11 mouse cellular contexts compared by ENCODE assay signal in the genomic region with DNA sequence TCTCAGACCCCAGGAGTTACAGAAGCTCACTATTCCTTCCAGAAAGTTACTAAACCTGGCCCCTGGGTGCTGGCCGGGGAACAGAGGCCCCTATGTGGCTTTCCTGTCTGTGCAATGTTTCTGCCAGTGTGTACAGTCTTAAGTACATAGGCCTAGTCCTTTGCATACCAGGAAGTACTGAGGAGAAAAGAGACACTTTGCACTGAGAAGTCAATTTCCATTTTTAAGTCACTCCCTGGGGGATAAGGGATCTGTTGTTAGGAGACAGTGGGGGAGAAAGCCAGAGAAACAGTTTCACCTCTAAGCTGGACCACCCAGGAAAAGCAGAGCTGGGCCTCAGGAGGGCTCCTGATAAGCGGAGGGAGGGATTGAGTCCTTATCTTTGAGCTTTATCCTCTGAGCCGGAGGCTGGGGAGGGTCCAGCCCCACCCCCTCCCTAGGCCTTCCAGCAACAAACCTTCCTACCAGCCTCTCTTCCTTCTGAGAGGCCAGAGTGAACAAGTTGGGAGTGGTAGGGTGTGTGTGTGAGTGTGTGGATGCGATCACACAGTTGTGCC.
A peak's percentile ranks its signal among the peaks of the same experiment; 100 is the strongest.
DNase-seq lines count a peak whose midpoint lies in the region; ATAC-seq and TF ChIP-seq lines count a peak whose summit lies in the region.
"Had no signal": no experiment of that assay in that cellular context is flagged by ENCODE, and none has a peak within 500 bp of the region (broad histone marks: within the 10 kb centered on the region; RNA-seq: fewer than 3 reads in every experiment).

No protein-coding gene starts in this region.

- DNase-seq in heart, postnatal 4 days: no peak
- DNase-seq in midbrain, postnatal 0 days (ENCODE audit: low spot score): no peak
- DNase-seq in midbrain, embryonic 14.5 days: no peak
- DNase-seq in cerebellum, postnatal 4 days (ENCODE audit: low spot score in 2 of 2): no peak
- DNase-seq in cerebellum, adult 9-11 months: no peak
- DNase-seq: kidney, postnatal 4 days had no signal

- H3K9ac ChIP-seq in heart, embryonic 12.5 days: 0 out of 2 replicates have a peak overlapping the region, but pooled peaks have one; percentile 21
- 0 out of 2 replicates have a peak overlapping the region, but pooled peaks have one; percentile 1 for H3K9ac ChIP-seq in midbrain, postnatal 0 days (replicated peaks; ENCODE audit: low read length, poor library complexity, severe bottlenecking)
- H3K9ac ChIP-seq in midbrain, embryonic 14.5 days (replicated peaks; ENCODE audit: low read length): no peak overlapping the region; the same call in 1 of the 2 replicates
- H3K9ac ChIP-seq in intestine, embryonic 16.5 days (ENCODE audit: low read depth, low read length): peak overlapping the region; percentile 44
- H3K9ac ChIP-seq in stomach, embryonic 14.5 days (replicated peaks; ENCODE audit: low read depth, low read length): no peak overlapping the region
- H3K9ac ChIP-seq: neural tube, embryonic 13.5 days had no signal

- no peaks in the 10 kb centered on the region for H3K9me3 ChIP-seq in heart, embryonic 12.5 days (replicated peaks)
- H3K9me3 ChIP-seq in midbrain, postnatal 0 days (ENCODE audit: low read length): no peaks in the 10 kb centered on the region
- H3K9me3 ChIP-seq in midbrain, embryonic 14.5 days (ENCODE audit: control insufficient read depth, low read length): no peaks in the 10 kb centered on the region
- no peaks in the 10 kb centered on the region for H3K9me3 ChIP-seq in intestine, embryonic 16.5 days (ENCODE audit: control insufficient read depth, low read length)
- no peaks in the 10 kb centered on the region for H3K9me3 ChIP-seq in stomach, embryonic 14.5 days (ENCODE audit: control insufficient read depth, low read depth, low read length)
- H3K9me3 ChIP-seq: G1E; neural tube, embryonic 13.5 days had no signal

- peak overlapping the region; percentile 33 for H3K4me2 ChIP-seq in heart, embryonic 12.5 days
- no peak overlapping the region for H3K4me2 ChIP-seq in midbrain, postnatal 0 days (ENCODE audit: low read depth, low read length, poor library complexity, severe bottlenecking)
- no peak overlapping the region for H3K4me2 ChIP-seq in midbrain, embryonic 14.5 days (ENCODE audit: low read length)
- peak overlapping the region; percentile 37; the same call in 1 of the 2 replicates for H3K4me2 ChIP-seq in intestine, embryonic 16.5 days (ENCODE audit: low read depth, low read length)
- H3K4me2 ChIP-seq in stomach, embryonic 14.5 days (replicated peaks; ENCODE audit: low read depth, low read length): no peak overlapping the region
- H3K4me2 ChIP-seq: neural tube, embryonic 13.5 days had no signal

- H3K4me3 ChIP-seq in heart, embryonic 12.5 days: no peak overlapping the region
- H3K4me3 ChIP-seq in midbrain, postnatal 0 days (ENCODE audit: low read depth, low read length): no peak overlapping the region
- no peak overlapping the region for H3K4me3 ChIP-seq in midbrain, embryonic 14.5 days (replicated peaks; ENCODE audit: low read depth, low read length)
- H3K4me3 ChIP-seq in intestine, embryonic 16.5 days (ENCODE audit: low read length): no peak overlapping the region
- H3K4me3 ChIP-seq in stomach, embryonic 14.5 days (ENCODE audit: low read depth, low read length): no peak overlapping the region
- H3K4me3 ChIP-seq: neural tube, embryonic 13.5 days had no signal

- no peak for TF ChIP-seq CTCF in midbrain, postnatal 0 days (IDR thresholded peaks at IDR 0.05)

- ATAC-seq in heart, embryonic 12.5 days (ENCODE audit: insufficient number of reproducible peaks, low FRiP score): peak; percentile 65; the same call in 1 of the 2 replicates
- no peak for ATAC-seq in midbrain, postnatal 0 days (ENCODE audit: low FRiP score)
- ATAC-seq in midbrain, embryonic 14.5 days (ENCODE audit: low FRiP score, low TSS enrichment): no peak
- peak; percentile 90 for ATAC-seq in intestine, embryonic 16.5 days
- peak; percentile 81 for ATAC-seq in stomach, embryonic 14.5 days (ENCODE audit: insufficient number of reproducible peaks, insufficient read depth, low FRiP score, low read depth)

- H3K27me3 ChIP-seq in heart, embryonic 12.5 days (replicated peaks): no peaks in the 10 kb centered on the region
- H3K27me3 ChIP-seq in midbrain, postnatal 0 days (ENCODE audit: insufficient read depth, low read length): no peaks in the 10 kb centered on the region
- H3K27me3 ChIP-seq in midbrain, embryonic 14.5 days (ENCODE audit: control insufficient read depth, insufficient read depth, low read length): no peaks in the 10 kb centered on the region
- no peaks in the 10 kb centered on the region for H3K27me3 ChIP-seq in intestine, embryonic 16.5 days (replicated peaks; ENCODE audit: control insufficient read depth, insufficient read depth, low read length)
- no peaks in the 10 kb centered on the region for H3K27me3 ChIP-seq in stomach, embryonic 14.5 days (ENCODE audit: control insufficient read depth, insufficient read depth, low read length)
- H3K27me3 ChIP-seq: neural tube, embryonic 13.5 days had no signal

- peak overlapping the region; percentile 75 for H3K27ac ChIP-seq in heart, embryonic 12.5 days (ENCODE audit: poor library complexity, severe bottlenecking)
- H3K27ac ChIP-seq in midbrain, postnatal 0 days (ENCODE audit: low read depth, low read length): no peak overlapping the region
- H3K27ac ChIP-seq in midbrain, embryonic 14.5 days (replicated peaks; ENCODE audit: low read depth, low read length): no peak overlapping the region; the same call in 1 of the 2 replicates
- peak overlapping the region; percentile 98 for H3K27ac ChIP-seq in intestine, embryonic 16.5 days (ENCODE audit: low read length)
- peak overlapping the region; percentile 86 for H3K27ac ChIP-seq in stomach, embryonic 14.5 days (ENCODE audit: low read length)
- H3K27ac ChIP-seq: neural tube, embryonic 13.5 days had no signal

- peaks cover 51% of the 10 kb centered on the region for H3K4me1 ChIP-seq in heart, embryonic 12.5 days (replicated peaks)
- H3K4me1 ChIP-seq in midbrain, postnatal 0 days (ENCODE audit: insufficient read depth, low read length): 0 out of 2 replicates have a peak, but pooled peaks cover 4% of the 10 kb centered on the region
- peaks cover 10% of the 10 kb centered on the region; the same call in 1 of the 2 replicates for H3K4me1 ChIP-seq in midbrain, embryonic 14.5 days (ENCODE audit: control insufficient read depth, insufficient read depth, low read length)
- H3K4me1 ChIP-seq in intestine, embryonic 16.5 days (ENCODE audit: control insufficient read depth, insufficient read depth, low read length): peaks cover 58% of the 10 kb centered on the region
- peaks cover 18% of the 10 kb centered on the region; the same call in 1 of the 2 replicates for H3K4me1 ChIP-seq in stomach, embryonic 14.5 days (ENCODE audit: control insufficient read depth, insufficient read depth, low read length)

- H3K36me3 ChIP-seq in heart, embryonic 12.5 days: peaks cover 25% of the 10 kb centered on the region
- peaks cover 21% of the 10 kb centered on the region for H3K36me3 ChIP-seq in midbrain, postnatal 0 days (ENCODE audit: insufficient read depth, low read length)
- H3K36me3 ChIP-seq in midbrain, embryonic 14.5 days (ENCODE audit: control insufficient read depth, insufficient read depth, low read length): peaks cover 22% of the 10 kb centered on the region
- 0 out of 2 replicates have a peak, but pooled peaks cover 6% of the 10 kb centered on the region for H3K36me3 ChIP-seq in intestine, embryonic 16.5 days (ENCODE audit: control insufficient read depth, insufficient read depth, low read length)
- peaks cover 22% of the 10 kb centered on the region for H3K36me3 ChIP-seq in stomach, embryonic 14.5 days (ENCODE audit: control insufficient read depth, insufficient read depth, low read length)
- H3K36me3 ChIP-seq: G1E had no signal

- WGBS in heart, embryonic 12.5 days: 4% methylated on average over 4 of the region's 4 CpGs
- WGBS in midbrain, postnatal 0 days: 29% methylated on average over 4 of the region's 4 CpGs
- WGBS in midbrain, embryonic 14.5 days: 13% methylated on average over 4 of the region's 4 CpGs
- 28% methylated on average over 4 of the region's 4 CpGs for WGBS in intestine, embryonic 16.5 days
- WGBS in stomach, embryonic 14.5 days: 19% methylated on average over 4 of the region's 4 CpGs

Comparison
In these comparisons a context has a peak if more than half of its experiments do, and no peak if none do; other contexts are left out.
1. H3K9ac ChIP-seq: peak in heart, embryonic 12.5 days (single experiment), midbrain, postnatal 0 days (single experiment) and intestine, embryonic 16.5 days (single experiment); none in midbrain, embryonic 14.5 days (single experiment) and stomach, embryonic 14.5 days (single experiment).
2. ATAC-seq: peak in heart, embryonic 12.5 days (single experiment), intestine, embryonic 16.5 days (single experiment) and stomach, embryonic 14.5 days (single experiment); none in midbrain, postnatal 0 days (single experiment) and midbrain, embryonic 14.5 days (single experiment).
3. H3K27ac ChIP-seq: peak in heart, embryonic 12.5 days (single experiment), intestine, embryonic 16.5 days (single experiment) and stomach, embryonic 14.5 days (single experiment); none in midbrain, postnatal 0 days (single experiment) and midbrain, embryonic 14.5 days (single experiment).
4. H3K4me2 ChIP-seq: peak in heart, embryonic 12.5 days (single experiment) and intestine, embryonic 16.5 days (single experiment); none in midbrain, postnatal 0 days (single experiment), midbrain, embryonic 14.5 days (single experiment) and stomach, embryonic 14.5 days (single experiment).